In genomic region chr12:69986786-69987497, GRCm38 (mm10) we compare ENCODE assay signal across 7 mouse cellular contexts. TPM values are rescaled to one million over a fixed set of nuclear protein-coding genes. Genes with fewer than 3 reads are reported as not detected.
A peak's percentile ranks its signal among the peaks of the same experiment; 100 is the strongest.
DNase-seq lines count a peak whose midpoint lies in the region; ATAC-seq lines count a peak whose summit lies in the region.

TSS of gene Sav1 (minus strand) at chr12:69987002.

- no peaks in the 10 kb centered on the region for H3K27me3 ChIP-seq in embryonic facial prominence, embryonic 11.5 days (ENCODE audit: control insufficient read depth, insufficient read depth, low read length)
- no peaks in the 10 kb centered on the region for H3K27me3 ChIP-seq in midbrain, embryonic 11.5 days (ENCODE audit: control insufficient read depth, insufficient read depth, low read length)

- WGBS in embryonic facial prominence, embryonic 11.5 days, result under 1% methylated on average over 82 of the region's 102 CpGs
- under 1% methylated on average over 85 of the region's 102 CpGs for WGBS in midbrain, embryonic 11.5 days

- H3K27ac ChIP-seq in embryonic facial prominence, embryonic 11.5 days (replicated peaks; ENCODE audit: low read depth, low read length), result peak within 1 kb of the TSS; percentile 91
- peak within 1 kb of the TSS; percentile 84 for H3K27ac ChIP-seq in midbrain, embryonic 11.5 days (ENCODE audit: low read depth, low read length)

- intact Hi-C loops in left cerebral cortex, postnatal 4 days (cut with DNase I), result loop anchor here (5.0 kb wide), 1 partner anchor 780 kb away; no protein-coding TSS in a partner anchor

- peak within 1 kb of the TSS; percentile 83 for H3K4me3 ChIP-seq in embryonic facial prominence, embryonic 11.5 days (ENCODE audit: low read depth, low read length)
- H3K4me3 ChIP-seq in midbrain, embryonic 11.5 days (ENCODE audit: low read depth, low read length), result peak within 1 kb of the TSS; percentile 92

- DNase-seq in adrenal gland, postnatal 25 days, result peak; percentile 90
- DNase-seq in embryonic facial prominence, embryonic 11.5 days (ENCODE audit: low spot score), result peak; percentile 90
- DNase-seq in kidney, adult 11 months, result peak; percentile 86
- DNase-seq in left cerebral cortex, postnatal 4 days, result peak; percentile 81
- DNase-seq in midbrain, embryonic 11.5 days (ENCODE audit: low spot score, missing footprints), result peak; percentile 98
- DNase-seq in right cerebral cortex, postnatal 4 days, result peak; percentile 82

- peak within 1 kb of the TSS; percentile 95 for H3K9ac ChIP-seq in embryonic facial prominence, embryonic 11.5 days (replicated peaks; ENCODE audit: low read length)
- H3K9ac ChIP-seq in midbrain, embryonic 11.5 days (ENCODE audit: low read length), result peak within 1 kb of the TSS; percentile 89

- ATAC-seq in embryonic facial prominence, embryonic 11.5 days (replicated peaks; ENCODE audit: insufficient number of reproducible peaks, low FRiP score, low TSS enrichment, low read depth), result peak; percentile 92
- ATAC-seq in granulocyte monocyte progenitor cell, adult 5-6 weeks (replicated peaks; ENCODE audit: poor library complexity, severe bottlenecking), result peak; percentile 79
- peak; percentile 96 for ATAC-seq in midbrain, embryonic 11.5 days (ENCODE audit: low FRiP score)

- no peaks in the 10 kb centered on the region for H3K9me3 ChIP-seq in embryonic facial prominence, embryonic 11.5 days (replicated peaks; ENCODE audit: control insufficient read depth, low read length)
- H3K9me3 ChIP-seq in midbrain, embryonic 11.5 days (ENCODE audit: control insufficient read depth, low read length), result no peaks in the 10 kb centered on the region

- peaks cover 2% of the 10 kb centered on the region; the same call in 1 of the 2 replicates for H3K36me3 ChIP-seq in embryonic facial prominence, embryonic 11.5 days (replicated peaks; ENCODE audit: control insufficient read depth, insufficient read depth, low read depth, low read length)
- H3K36me3 ChIP-seq in midbrain, embryonic 11.5 days (ENCODE audit: control insufficient read depth, insufficient read depth, low read length), result no peaks in the 10 kb centered on the region

- no peaks in the 10 kb centered on the region; the same call in 1 of the 2 replicates for H3K4me1 ChIP-seq in embryonic facial prominence, embryonic 11.5 days (ENCODE audit: control insufficient read depth, insufficient read depth, low read length)
- peaks cover 6% of the 10 kb centered on the region for H3K4me1 ChIP-seq in midbrain, embryonic 11.5 days (ENCODE audit: control insufficient read depth, insufficient read depth, low read length)

- peak within 1 kb of the TSS; percentile 71 for H3K4me2 ChIP-seq in embryonic facial prominence, embryonic 11.5 days (ENCODE audit: low read depth, low read length)
- H3K4me2 ChIP-seq in midbrain, embryonic 11.5 days, result peak within 1 kb of the TSS; percentile 72

RNA-seq across cellular contexts. Expression of gene Sav1, which starts in this region (rescaled TPM):
- 45.5 and 46.7 TPM in 2 replicates for total RNA-seq in adrenal gland, postnatal 25 days (2021)
- polyA plus RNA-seq in embryonic facial prominence, embryonic 11.5 days (2014; fragmentation: Nextera tagmentation; extraction: Ambion mirVana), result 10.4 and 12.5 TPM in 2 replicates
- total RNA-seq in granulocyte monocyte progenitor cell, adult 5-6 weeks (2014; fragmentation: Nextera tagmentation), result 47.7 and 59.2 TPM in 2 replicates
- 27.9 and 33.9 TPM in 2 replicates for total RNA-seq in granulocyte monocyte progenitor cell, adult 5-6 weeks (2017)
- 10 to 100 TPM; 26.0 to 27.0 TPM for total RNA-seq in left cerebral cortex, postnatal 4 days (2021)
- 7.8 and 8.0 TPM in 2 replicates for polyA plus RNA-seq in midbrain, embryonic 11.5 days (2014; fragmentation: Nextera tagmentation; extraction: Ambion mirVana)

Comparison
In these comparisons a context has a peak if more than half of its experiments do, and no peak if none do; other contexts are left out.
1. Peak in every context shown above with its lines: DNase-seq, ATAC-seq, H3K4me3 ChIP-seq and H3K27ac ChIP-seq.